Mouse (Mus musculus): Measurements from ENCODE around the gene Mcee.

DNA sequence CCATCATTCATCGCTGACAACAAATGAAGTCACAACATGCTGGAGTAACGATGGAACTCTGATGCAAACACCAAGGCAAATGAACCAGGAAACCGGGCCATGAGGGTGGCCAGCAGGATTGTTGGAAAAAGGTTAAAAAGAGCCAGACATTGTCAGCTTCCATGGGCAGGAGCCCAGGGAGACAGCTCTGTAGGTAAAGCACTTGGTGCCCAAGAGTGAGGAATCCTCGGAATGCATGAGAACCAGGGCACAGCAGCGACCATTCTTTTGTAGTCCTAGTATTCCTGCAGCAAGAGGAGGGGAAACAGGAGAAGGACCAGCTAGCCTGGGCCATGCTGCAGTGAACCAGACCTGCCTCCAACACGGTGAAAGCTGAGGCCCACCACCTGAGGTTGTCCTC, 33.7 kb upstream of the Mcee start:
- TF ChIP-seq CTCF (IDR thresholded peaks at IDR 0.05; ENCODE audit: low read depth) = no peak
- no peak for TF ChIP-seq EP300 (optimal IDR thresholded peaks at IDR 0.05)
